Mouse (Mus musculus): ENCODE measurements around the gene Bcar3. TPM values are rescaled to one million over a fixed set of nuclear protein-coding genes. Genes with fewer than 3 reads are reported as not detected.

Gene Bcar3
- total RNA-seq, 2 experiments from 2014 or later: 14.1 to 23.2 TPM

DNA sequence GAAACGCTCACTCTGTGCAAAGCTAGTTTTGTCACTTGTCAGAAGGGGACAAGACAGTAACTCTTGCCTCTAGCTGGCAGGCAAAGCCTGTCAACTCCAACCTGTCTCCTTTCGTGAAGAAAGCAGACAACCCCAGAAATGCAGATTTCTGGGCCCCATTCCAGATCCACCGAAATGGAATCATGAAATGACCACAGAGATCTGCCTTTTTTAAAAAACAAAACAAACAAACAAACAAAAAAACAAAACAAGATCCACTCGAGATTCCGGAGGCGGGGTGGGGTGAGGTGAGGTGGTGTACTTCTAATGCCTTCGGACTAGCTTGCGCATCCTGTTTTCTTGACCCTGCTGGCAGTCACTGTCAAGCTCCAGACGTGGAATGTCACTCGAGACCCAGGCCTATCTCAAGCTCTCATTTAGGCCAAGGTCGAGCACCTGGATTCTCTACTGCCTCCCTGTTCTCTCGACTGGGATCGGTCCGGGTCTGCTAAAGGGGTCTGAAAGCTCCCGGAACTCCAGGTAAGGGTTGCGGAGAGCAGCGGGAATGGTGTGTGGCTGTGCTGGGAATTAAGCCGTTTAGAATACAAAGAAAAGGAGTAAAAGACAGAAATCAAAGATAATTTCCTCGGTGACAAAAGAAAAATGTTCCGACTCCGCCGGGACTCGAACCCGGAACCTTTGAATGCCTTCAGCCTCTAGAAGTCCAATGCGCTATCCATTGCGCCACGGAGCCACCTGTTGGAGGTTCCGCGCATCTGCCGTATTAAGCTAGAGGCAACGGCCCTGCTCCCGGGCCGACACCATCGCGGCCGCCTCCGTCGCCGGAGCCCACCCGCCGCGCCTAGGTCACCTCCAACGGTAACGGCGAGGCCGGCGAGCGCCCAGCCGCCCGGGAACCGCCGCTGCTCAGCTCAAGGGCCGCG is 1.4 kb upstream of the Bcar3 start:
- DNase-seq: peak; percentile 96

DNA sequence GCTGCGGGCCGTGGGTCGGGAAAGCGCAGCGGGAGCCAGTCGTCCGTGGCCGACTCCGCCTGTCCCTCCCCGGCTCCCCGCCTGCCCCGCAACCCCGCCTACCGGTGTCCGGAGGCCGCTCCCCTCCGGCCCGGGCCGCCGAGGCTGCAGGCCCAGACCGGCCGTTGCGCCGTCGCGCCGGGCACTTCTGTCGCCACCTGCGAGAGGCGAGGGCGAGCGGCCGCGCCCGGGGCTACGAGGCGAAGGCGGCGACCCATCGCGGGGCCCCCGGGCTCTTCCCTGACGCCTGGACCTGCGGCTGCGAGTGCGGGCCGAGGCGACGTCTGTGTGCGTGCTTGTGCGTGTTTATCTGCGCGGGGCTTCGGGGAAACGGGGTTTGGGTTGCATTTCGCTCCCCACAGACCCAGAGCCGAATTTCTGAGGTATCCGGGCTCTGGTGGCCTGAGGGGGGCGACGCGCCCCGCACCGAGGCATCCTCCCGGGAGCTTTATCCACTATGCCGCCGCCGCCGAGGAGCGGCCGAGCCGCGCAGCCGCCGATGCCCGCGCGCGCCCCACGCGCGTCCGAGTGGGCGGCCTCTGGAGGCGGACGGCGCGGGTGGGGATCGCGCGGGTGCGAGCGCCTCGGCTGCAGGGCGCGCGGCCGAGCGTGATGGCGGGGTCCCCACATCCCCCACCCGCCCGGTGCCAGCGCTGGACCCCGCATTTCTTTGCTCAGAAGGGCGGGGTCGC is 548 bp upstream of the Bcar3 start:
- peak; percentile 86 for DNase-seq

DNA sequence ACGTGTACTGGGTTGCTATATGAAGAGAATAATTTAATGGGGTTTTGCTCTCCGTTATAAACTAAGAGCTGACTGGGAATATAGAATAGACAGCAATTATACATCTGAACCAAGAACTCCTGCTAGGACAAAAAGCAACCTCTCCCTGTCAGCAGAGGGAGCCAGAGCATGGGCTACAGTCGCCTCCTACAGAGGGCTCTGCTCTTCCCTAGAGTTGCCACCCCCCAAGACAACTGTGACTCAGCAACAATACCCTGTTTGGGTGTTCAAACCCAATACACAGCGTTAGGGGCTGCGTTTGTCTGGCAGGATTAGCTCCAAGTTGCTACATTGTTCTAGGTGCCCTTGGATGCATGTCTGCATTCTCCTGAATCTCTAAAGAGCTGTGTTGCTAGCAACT is 1.6 kb downstream of the Bcar3 start:
- DNase-seq: peak; percentile 41

DNA sequence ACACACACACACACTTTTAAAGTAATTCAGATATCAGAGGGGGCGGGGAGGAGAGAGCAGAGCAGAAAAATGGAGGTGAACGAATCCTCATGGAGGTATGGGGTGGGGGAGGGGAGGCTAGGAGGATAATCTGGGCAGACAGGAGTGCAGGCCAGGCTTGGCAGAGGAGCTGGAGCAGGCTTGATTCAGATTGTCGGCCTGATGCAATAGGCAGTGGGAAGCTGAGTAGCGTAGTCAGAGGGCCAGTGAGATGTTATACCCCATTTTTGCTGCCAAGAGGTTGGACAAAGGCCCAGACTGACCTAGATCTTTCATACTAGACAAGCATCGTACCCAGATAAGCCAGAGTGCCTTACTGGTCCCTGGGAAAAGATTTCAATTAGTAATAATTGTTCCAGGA is 3.0 kb downstream of the Bcar3 start:
- DNase-seq: peak; percentile 29

DNA sequence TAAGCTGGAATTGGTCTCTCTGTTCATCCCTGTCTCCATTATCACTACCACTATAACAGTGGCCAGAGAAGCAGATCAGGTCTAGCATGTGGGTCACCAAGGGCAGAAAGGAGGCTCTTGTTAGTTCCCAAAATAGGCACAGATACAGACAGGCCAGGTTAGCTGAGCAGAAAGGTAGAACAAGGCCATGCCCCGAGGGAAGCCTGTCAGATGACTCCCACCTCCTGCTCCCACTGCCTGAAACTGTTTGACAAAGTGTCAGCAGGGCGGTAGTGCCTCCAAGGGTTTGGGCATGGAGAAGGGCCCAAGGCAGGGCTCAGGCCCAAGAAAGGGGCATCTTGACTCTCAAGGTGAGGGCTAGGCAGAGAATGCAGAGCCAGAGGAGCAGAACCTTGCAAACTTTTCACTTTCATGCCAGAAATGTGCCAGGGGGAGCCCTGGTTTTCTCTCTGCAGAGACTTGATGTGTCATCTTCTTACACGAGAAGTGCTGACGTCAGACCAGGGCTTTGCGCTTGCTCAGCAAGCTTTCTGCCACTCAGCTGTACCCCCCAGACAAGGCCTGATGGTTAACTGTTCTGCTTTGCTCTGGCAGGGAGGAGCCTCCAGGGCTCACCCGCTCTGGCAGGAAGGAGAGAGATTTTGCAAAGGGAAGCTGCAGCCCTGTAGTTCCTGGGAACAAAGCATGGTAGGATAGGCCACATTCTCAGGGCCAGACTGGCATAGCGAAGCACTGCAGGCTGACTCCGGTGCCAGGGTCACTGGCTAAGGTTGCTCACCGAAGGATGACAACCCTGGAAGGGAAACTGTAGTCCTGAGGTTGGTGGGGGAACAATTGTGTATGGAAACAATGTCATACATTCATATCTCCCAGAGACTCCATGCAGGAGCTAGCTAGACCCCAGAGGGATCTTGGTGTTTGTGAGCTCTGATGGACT is 7.3 kb downstream of the Bcar3 start:
- no peak for DNase-seq

DNA sequence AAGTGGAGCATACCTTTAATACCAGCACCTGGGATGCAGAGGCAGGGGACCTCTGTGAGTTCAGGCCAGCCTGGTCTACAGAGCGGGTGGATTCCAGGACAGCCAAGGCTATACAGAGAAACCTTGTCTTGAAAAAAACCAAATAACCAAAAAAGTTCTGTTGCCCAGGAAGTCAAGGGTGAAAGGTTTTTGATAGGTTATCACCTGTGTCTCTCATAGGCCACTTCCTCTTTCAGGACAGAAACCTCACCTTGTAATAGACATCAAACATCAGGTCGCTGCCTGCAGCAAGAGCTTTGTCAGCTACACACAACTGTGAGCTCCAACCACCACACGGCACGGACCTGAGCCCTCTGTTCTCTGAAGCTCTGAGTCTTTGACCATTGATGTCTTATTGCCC is 10.6 kb downstream of the Bcar3 start:
- no peak for DNase-seq

DNA sequence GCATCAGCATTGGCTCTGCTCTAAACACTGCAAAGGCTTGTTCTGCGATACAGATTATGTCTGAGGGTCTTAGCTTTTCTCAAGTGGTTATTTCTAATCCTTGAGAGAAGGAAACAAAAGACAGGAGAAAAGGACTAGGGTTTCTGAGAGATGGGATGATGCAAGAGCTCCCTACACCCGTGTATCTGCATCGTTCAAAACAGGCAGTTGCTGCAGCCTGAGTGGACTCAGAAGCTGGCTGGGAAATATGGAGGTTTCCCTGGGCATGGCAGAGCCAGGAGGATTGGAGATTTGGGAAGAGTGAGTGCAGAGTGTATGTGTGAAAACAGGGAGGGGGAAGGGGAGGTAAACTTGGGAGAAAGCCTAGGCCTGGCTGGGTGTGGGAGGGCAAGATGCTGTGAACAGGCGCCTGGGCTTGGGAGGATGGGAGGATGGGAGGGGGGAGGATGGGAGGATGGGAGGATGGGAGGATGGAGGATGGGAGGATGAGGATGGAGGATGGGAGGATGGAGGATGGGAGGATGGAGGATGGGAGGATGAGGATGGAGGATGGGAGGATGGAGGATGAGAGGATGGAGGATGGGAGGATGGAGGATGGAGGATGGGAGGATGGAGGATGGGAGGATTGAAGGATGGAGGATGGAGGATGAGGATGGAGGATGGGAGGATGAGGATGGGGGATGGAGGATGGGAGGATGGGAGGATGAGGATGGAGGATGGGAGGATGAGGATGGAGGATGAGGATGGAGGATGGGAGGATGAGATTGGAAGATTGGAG is 14.1 kb downstream of the Bcar3 start:
- DNase-seq: no peak

DNA sequence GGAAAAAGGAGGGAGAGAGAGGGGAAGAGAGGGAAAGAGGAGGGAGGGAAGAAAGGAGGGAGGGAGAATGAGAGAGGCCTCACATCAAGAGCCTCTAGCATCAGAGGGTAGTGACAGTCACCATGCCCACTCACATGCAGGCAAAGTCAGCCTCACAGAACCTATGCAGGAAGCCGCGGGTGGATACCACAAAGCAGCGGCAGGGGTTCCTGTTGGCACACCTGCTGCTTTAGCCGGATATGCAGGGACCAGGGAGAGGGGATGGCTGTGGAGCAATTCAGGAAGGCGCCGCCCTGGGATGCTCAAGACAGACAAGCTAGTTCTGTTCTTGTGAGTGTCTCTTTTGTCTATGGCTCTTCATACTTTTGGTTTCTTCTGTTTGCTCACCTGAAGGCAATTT is 15.0 kb downstream of the Bcar3 start:
- DNase-seq: no peak

DNA sequence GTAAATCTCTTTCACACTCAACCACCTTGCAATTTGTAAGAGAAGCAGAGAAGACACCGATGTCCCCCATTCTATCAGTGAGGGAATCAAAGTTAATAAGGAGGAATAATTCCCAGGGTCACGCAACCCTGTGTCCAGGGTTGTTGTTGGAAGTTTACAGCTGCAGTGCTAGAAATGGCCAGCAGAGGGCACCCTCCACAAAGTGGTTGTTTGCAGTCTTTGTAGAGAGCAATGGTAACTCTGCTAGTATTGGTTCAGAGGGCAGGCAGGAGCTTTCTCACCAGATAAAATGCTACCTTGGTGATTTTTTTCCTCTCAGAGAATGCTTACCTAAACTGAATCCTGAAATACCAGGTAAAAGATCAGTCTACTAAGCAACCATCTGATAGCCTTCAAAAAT is 18.1 kb downstream of the Bcar3 start:
- peak; percentile 92 for DNase-seq

DNA sequence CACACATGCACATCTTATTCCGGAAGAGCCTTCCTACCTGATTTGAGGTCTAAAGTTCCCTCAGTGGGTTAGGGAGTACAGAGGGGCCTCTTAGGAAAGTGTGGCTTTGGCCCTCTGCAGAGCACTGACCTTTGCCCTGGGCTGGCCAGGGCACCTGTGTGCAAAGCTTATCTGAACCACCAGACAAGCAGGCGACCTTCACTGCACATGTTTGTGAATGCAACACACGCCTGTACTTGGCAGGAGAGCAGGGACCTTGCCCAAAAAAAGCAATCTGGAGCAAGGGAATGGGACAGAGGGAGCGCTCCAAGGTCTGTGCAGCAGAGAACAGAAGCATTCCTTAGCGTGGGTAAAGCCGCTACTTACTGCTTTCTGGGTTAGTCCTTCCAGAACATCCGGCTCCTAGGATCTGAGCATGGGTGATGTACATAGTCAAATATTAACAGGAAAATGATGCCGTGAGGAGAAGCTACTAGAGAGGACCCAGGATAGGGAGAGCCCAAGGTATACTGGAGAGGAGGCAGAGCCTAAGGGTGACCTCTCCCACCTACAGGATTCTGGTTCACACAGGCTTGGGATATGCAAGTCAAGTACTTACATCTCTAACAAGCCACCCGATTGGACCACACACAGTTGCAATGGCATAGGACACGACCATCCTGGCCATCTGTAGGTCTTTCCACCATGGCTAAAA is 19.1 kb downstream of the Bcar3 start:
- no peak for DNase-seq

DNA sequence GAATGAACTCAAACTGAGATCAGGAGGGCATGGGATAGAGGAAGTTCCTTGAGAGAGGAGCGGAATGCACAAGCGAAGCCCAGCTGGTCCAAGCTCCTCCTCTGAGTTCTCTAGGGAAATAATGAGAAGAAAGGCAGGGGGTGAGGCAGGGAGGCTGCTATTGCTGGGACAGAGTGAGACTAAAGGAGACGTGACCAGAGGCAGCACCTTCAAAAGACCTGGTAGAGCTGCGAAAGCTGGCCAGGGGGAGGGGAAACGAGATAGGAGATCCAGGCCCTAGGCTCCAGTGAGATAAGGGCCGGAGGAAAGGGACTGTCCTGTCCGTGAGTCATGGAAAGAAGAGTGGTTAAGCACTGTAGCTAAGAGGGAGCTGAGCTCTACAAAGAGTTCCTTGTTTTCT is 20.0 kb downstream of the Bcar3 start:
- DNase-seq: no peak

DNA sequence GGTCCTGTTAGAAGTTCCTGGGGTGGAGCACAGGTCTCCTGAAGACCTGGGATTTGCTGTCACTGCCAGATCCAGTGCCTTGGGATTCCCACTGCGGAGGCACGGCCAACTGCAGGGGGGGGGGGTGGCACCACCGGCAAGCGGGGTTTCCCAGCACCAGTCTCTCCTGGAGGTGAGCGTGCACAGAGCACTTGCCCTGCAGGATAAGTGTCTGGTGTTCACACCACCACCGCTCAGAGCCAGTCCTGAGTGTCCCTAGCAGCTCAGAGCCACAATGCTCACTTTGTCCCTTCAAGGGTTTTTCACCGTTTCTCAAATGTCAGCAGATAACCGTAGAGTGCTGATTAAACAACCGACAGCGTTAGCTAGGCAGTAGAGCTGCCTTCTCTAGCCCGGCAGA is 22.7 kb downstream of the Bcar3 start:
- DNase-seq: no peak

DNA sequence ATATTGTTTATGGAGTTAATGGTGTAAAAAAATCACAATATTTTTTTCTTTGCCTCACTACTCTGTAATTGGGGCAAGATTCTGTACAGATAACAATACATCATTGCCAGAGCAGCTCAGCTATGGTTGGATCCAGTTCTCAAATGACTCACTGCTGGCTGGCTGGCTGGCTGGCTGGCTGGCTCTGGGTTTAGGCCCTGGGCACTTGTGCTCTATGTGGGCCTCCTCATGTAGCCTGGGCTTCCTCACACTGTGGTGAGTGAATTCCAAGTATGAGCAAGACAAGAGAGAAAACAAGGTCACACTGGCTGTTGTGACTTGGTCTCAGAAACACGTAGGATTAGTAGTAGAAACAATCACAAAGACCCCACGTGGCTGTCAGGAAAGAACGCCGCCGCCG is 23.4 kb downstream of the Bcar3 start:
- DNase-seq: peak; percentile 39

DNA sequence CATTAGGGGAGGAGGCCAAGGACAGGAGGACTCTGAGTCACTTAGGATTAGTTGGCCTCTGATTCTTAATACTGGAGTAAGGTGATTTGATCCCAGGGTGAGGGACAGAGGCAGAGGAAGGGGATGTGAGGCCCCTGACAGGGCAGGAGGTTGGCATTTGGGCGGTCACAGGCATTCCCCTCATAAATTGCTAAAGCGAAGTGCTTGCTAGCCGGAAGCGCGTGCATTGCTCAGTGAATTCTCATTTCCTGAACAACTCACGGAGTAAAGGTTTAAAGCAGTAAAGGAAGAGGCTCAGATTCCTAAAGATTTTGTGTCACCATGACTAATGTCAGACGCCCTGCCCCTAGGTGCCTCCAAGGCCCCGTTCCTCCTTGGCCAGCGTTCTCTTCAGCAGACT is 28.3 kb downstream of the Bcar3 start:
- DNase-seq: no peak

DNA sequence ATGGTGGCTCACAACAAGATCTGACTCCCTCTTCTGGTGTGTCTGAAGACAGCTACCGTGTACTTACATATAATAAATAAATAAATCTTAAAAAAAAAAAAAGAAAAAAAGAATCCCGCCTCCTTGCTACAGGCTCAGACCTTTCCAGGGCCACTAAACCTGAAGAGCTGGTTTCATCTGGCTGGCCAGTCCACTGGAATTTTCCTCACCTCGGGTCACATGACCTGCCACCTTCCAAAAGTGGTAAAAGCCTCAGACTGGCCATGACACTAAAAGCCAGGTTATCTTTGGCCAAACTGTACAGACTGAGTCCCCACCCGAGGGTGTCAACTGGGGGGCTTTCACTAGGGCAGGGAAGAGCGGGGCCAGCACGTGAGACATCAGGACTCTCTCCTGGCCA is 29.9 kb downstream of the Bcar3 start:
- DNase-seq: no peak

DNA sequence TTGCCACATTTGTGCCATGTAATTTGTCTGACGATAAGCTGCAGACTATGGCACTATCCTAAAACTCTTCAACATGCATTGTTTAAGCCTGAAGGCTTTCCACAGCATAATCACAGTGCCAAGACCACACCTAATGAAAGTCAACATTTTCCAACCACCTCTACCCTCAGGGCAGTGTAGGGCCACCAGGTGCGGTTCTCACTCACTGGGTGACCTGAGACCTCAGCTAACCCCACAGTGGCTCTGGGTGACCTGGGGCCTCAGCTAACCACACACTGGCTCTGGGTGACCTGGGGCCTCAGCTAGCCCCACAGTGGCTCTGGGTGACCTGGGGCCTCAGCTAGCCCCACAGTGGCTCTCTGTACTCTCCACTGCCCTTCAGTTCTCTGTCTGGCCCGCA is 30.6 kb downstream of the Bcar3 start:
- no peak for DNase-seq

DNA sequence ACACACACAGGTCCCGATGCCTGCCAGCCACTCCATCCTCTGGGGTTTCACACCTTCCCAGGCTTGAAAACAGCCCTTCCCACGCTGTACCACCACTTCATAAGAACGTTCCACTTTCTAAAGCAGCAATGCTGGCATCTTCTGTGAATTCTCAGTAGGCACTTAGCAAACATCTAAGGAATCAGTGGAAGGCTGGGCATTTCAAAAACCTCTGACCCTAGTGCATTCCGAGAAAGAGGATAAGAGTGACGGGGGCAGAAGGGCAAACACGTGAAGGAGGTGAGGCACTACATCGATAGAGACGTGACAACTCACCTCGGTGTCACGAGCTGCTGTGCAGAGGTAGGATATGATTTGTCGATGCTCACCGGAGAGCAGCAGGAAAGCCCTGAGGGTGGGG is 36.5 kb downstream of the Bcar3 start:
- no peak for DNase-seq

DNA sequence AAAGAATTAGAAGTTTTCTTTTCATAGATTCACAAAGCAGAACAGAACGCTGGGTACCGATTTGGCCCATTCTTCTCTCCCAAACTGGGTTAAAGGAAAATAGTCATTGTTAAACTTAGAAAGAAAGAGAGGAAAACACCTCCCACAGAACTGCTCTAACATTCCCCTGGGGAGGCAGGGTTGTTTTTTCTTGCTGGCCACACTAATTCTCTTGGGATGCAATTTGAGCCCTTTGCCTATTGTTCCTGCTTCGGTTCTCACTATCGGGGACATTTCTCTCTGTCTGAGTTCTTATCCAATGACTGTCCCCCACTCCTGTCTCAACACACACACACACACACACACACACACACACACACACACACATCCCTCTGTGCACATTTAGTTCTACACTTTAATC is 39.6 kb downstream of the Bcar3 start:
- DNase-seq: no peak

DNA sequence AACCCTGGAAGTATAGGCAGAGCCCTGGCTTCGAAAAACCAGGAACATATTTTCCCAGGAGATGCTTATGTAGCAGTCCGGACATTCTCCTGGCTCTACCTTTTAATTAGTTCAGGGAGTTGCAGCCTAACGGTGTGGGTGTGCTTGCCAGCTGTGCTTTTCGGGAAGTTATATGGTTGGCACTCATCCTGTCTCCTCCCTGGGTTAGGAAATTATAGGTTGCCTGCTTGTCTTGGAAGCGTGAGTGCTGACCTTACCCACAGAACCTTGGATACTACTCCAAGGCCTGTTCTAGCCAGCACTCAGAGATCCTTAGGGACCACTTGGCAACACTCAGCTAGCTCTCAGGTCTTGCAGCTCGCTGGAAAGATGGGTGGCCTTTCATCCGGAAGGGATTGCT is 40.0 kb downstream of the Bcar3 start:
- no peak for DNase-seq

DNA sequence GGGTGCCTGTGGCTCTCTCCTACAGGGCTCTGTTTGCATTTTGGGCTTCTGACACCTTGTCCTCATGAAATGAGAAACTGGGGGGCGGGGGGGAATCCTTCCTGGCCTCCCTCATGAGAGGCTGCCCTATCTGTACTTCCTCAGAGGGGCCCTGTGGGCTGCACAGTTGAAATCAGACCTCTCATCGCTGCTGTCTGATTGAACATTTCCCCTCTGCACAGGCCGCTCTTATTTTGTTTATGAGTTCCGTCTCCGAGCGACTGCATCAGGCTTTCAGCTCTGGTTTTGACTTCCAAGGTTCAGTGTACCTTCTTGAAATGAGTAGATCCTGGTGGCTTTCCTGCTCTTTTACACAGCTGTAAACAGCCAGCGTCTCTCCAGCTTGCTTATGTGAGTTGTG is 40.4 kb downstream of the Bcar3 start:
- DNase-seq: no peak

DNA sequence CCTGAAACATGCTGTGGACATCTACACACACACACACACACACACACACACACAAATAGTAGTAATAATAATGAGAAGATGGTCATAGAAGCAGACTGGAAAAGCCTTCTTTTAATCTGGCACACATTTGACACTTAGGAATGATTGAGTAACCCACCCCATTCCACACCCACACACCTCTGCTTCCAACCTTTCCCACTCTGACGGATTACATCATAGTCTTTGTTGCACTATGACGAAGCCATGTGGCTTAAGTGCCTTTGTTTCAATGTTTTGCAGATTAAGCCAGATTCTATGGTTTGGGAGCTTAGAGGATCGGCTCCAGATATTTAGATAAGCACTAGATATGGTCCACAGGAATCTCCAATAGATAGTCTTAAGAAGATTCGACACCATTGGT is 42.1 kb downstream of the Bcar3 start:
- DNase-seq: no peak
